Mouse (Mus musculus): ENCODE data around the gene Mypop.

DNA sequence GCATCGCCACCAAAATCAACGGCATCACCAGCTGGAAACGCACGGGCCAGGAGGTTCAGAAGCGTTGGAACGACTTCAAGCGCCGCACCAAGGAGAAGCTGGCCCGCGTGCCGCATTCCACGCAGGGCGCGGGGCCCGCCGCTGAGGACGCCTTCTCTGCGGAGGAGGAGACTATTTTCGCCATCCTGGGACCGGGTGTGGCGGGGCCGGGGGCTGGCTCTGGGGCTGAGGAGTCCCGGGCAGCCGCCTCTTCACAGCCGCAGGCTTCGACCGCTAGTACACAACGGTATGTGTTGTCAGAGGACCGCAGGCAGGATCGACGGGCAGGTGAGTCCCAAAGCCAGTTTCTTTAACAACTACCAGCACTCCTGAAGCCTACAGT lies 1.2 kb downstream of the Mypop start:
- TF ChIP-seq POLR2A (IDR thresholded peaks at IDR 0.05; ENCODE audit: low read depth, low read length): no peak
- TF ChIP-seq CTCF (IDR thresholded peaks at IDR 0.05; ENCODE audit: extremely low read depth, insufficient read depth, insufficient read length, insufficient replicate concordance): no peak

Measured in spleen, adult 2 months (tissue).